Mouse (Mus musculus): Measurements from ENCODE around the gene Zg16. TPM values are rescaled to one million over a fixed set of nuclear protein-coding genes. Genes with fewer than 3 reads are reported as not detected.

Zg16 gene
- polyA plus RNA-seq, 1 experiment from 2014 or later = not detected

DNA sequence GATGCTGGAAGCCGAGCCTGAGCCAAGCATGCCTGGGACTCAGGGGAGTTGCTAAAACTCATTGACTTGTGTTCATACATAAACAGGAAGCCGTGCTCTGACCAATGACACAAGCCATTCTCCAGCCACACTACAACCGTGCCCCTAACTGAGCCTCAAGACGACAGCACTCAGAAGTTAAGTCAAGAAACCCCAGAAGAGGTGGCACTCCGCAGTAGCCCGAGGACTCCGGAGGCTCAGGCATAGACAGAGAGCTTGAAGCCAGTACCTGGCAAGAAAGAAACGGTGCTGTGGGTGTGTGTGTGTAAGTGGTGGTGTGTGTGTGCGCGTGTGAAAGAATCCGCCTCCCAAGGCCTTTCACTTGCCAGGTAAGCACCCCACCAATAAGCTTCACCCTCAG, 27.8 kb upstream of the Zg16 start:
- 85% methylated on average over 11 of the region's 11 CpGs for WGBS
- Histone ChIP-seq H3K27me3 (peaks cover 4% of the 10 kb centered on the region; the same call in 1 of the 2 replicates), H3K4me1 (peaks cover 16% of the 10 kb centered on the region), H3K9ac (no peak overlapping the region), H3K4me2 (replicated peaks) (no peak overlapping the region), H3K36me3 (no peaks in the 10 kb centered on the region), H3K9me3 (replicated peaks) (no peaks in the 10 kb centered on the region), H3K27ac (no peak overlapping the region), H3K4me3 (no peak overlapping the region)
- no peak for ATAC-seq (ENCODE audit: low FRiP score)

DNA sequence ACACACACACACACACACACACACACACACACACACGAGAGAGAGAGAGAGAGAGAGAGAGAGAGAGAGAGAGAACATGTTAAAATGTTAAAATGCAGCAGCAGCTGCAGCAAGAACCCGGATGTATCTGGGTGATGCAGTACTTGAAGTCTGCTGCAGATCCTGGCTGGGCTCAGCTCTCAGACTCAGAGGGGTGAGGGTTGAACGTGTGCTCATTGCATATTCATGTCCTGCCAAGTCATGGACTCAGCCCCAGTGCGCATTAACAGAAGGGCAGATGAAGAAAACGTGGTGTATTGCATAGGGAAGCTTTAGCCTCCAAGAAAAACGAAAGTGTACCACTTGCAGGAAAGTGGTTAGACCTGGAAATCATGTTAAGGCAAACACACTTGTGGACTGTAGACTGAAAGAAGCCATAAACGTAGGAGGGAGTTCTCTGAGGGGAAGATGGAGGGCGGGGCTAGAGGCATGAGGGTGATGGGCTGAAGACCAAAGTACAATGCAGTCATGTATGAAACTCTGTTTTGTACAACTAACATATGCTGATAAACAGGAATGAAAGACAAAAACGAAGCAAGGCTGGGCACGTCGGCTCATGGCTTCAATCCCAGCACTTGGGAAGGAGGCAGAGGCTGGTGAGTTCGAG, 26.6 kb upstream of the Zg16 start:
- no peak overlapping the region for H3K4me3 ChIP-seq
- H3K9ac ChIP-seq = 0 out of 2 replicates have a peak overlapping the region, but pooled peaks have one; percentile 18
- no peaks in the 10 kb centered on the region for H3K27me3 ChIP-seq
- H3K4me1 ChIP-seq = peaks cover 16% of the 10 kb centered on the region; the same call in 1 of the 2 replicates
- no peaks in the 10 kb centered on the region for H3K9me3 ChIP-seq (replicated peaks)
- no peak overlapping the region for H3K27ac ChIP-seq
- WGBS = 56% methylated on average over 11 of the region's 12 CpGs
- H3K4me2 ChIP-seq (replicated peaks) = no peak overlapping the region
- no peak for ATAC-seq (ENCODE audit: low FRiP score)
- H3K36me3 ChIP-seq = no peaks in the 10 kb centered on the region

DNA sequence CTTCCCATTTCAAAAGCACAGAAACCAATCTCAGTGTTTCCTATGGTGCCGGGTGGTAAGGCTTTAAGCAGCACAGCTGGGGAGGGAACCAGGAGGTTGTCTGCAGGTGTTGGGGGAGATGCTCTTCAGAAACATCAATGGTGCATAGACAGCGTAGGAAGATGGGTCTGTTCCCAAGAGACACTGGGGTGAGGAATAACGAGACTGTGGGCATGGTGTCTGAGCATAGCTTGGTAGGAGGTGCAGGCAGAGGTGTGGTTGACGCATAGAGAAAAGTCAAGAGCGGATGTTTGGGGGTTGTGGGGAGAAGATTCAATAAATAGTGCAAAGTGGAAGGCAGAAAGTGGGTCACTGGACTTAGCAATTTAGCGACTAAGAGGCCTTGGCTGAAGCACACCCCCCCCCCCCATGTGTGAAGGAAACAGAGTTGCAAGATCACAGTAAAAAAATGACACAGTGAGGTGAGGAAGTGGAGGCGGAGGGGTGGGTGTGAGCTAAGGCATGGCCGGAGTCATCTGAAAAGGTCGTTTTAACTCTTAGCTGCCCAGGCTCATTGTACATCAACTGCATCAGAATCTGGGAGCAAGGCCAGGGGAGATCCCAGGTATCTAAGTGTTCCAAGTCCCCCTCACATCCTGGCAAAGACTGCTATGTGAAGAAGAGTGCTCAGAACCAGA, 25.9 kb upstream of the Zg16 start:
- Histone ChIP-seq H3K4me1 (peaks cover 13% of the 10 kb centered on the region; the same call in 1 of the 2 replicates), H3K4me2 (replicated peaks) (no peak overlapping the region), H3K36me3 (no peaks in the 10 kb centered on the region), H3K4me3 (no peak overlapping the region), H3K27me3 (no peaks in the 10 kb centered on the region), H3K9ac (0 out of 2 replicates have a peak overlapping the region, but pooled peaks have one; percentile 18), H3K27ac (no peak overlapping the region), H3K9me3 (replicated peaks) (no peaks in the 10 kb centered on the region)
- 47% methylated on average over 9 of the region's 9 CpGs for WGBS
- ATAC-seq (ENCODE audit: low FRiP score) = no peak

DNA sequence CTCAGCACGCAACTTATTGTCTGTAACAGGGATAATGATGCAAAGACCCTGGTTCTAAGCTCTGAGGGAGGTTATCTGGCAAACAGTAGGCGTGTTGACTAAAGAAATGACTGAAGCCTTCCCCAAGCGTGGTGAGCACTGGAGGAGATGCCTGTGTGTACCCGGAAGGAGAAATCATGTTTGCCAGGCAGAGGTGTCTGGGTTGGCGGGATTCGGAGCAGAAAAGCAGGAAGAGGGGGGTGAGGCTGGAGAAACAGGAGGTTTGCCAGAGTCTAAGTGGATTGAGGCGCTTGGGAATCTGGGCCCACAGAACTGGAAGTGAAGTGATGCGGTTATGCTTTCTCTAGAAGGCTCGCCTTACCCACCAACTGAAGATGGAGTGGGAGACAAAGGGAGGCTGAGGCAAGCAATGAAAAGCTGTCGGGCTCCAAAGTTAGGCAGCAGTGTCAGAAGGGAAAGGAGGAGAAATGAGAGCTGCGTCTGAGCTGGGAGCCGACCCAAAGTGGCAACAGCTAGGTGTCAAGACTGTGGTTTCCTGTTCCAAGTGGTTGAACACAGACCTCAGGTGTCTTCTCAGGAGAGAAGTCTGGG, 25.2 kb upstream of the Zg16 start:
- Histone ChIP-seq H3K9ac (no peak overlapping the region), H3K27ac (no peak overlapping the region), H3K4me3 (no peak overlapping the region), H3K9me3 (replicated peaks) (no peaks in the 10 kb centered on the region), H3K27me3 (no peaks in the 10 kb centered on the region), H3K4me1 (peaks cover 7% of the 10 kb centered on the region; the same call in 1 of the 2 replicates), H3K4me2 (replicated peaks) (no peak overlapping the region), H3K36me3 (no peaks in the 10 kb centered on the region)
- ATAC-seq (ENCODE audit: low FRiP score) = no peak
- WGBS = 80% methylated on average over 12 of the region's 12 CpGs

DNA sequence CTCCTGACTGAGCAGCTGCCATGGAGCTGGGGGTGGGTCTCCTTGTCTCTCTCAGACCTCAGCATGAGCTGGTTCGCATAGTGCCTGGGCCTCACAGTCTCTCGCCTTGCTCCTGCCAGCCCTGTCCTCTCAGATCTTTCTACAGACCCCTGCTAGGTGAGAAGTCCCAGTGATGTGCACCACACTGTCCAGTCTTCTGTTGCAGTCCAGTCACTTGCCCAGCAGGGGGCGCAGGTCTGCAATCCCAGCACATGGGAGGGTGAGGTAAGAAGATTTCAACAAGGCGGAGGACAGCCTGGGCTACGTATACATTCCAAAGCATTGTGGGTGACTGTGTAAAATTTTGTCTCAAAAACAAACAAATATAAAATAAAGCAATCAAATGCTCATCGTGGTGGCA, 24.3 kb upstream of the Zg16 start:
- no peak for ATAC-seq (ENCODE audit: low FRiP score)
- Histone ChIP-seq H3K4me1 (peaks cover 7% of the 10 kb centered on the region; the same call in 1 of the 2 replicates), H3K4me3 (no peak overlapping the region), H3K27me3 (no peaks in the 10 kb centered on the region), H3K36me3 (no peaks in the 10 kb centered on the region), H3K27ac (no peak overlapping the region), H3K9me3 (replicated peaks) (no peaks in the 10 kb centered on the region), H3K9ac (no peak overlapping the region), H3K4me2 (replicated peaks) (no peak overlapping the region)
- WGBS = 42% methylated on average over 6 of the region's 6 CpGs

DNA sequence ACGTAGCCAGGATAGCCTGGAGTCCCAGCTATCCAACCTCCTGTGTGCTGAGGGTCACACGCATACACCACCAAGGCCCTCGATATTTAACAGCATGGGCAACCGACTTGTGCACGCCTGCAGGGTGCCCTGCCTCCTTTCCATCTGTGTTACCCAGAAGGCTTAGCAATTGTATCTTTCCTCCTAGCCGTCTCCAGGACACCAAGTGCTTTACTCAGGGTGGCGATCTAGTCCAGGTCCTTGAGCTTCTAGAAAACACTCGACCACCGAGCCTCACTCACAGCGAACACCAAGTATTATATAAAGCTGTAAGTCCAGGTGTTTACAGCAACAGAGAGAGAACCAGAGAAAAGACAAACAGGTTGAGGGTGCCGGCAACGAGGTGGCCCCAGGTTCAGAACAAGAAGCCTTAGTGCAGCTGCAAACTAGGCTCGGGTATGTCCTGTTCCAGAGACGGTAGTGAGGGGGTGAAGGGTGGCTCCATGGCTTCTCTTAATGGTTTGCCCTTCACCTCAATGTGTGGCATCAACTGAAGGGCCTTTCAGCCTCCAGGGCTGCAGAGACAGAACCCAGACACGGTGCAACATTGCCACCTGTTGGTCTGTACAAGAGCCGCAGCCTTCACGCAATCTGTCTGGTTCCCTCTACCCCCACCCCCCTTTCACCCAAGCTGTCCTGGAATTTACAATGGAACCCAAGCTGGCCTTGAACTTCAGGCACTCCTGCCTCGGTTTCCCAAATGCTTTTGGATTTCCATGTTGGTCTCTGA, 23.3 kb upstream of the Zg16 start:
- WGBS = 49% methylated on average over 18 of the region's 18 CpGs
- H3K4me2 ChIP-seq (replicated peaks) = no peak overlapping the region
- no peak overlapping the region for H3K9ac ChIP-seq
- no peak for ATAC-seq (ENCODE audit: low FRiP score)
- H3K27me3 ChIP-seq = no peaks in the 10 kb centered on the region
- H3K4me3 ChIP-seq = no peak overlapping the region
- H3K36me3 ChIP-seq = no peaks in the 10 kb centered on the region
- H3K4me1 ChIP-seq = peaks cover 7% of the 10 kb centered on the region; the same call in 1 of the 2 replicates
- no peak overlapping the region for H3K27ac ChIP-seq
- H3K9me3 ChIP-seq (replicated peaks) = no peaks in the 10 kb centered on the region

DNA sequence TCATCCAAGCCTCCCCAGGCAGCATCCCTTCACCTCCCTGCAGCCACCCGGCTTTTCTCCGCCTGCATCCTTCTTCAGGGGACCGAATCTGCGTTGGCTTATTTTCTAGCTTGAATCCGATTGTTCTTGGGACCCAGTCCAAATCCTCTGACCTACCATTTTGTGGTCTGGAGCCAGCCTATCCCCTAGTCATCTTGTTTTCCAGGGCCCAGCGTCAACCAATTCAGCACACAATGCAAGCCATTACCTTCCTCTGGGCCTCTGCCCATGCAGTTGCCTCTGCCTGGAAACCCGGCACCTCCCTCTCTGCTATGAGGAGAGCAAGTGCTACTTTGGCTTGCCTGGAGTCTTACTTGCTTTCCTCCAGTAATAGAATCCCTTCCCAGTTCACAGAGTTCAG, 18.4 kb upstream of the Zg16 start:
- ATAC-seq (ENCODE audit: low FRiP score) = no peak
- H3K36me3 ChIP-seq = no peaks in the 10 kb centered on the region
- H3K4me3 ChIP-seq = no peak overlapping the region
- no peaks in the 10 kb centered on the region for H3K9me3 ChIP-seq (replicated peaks)
- no peak overlapping the region for H3K4me2 ChIP-seq (replicated peaks)
- H3K9ac ChIP-seq = no peak overlapping the region
- H3K27ac ChIP-seq = no peak overlapping the region
- peaks cover 5% of the 10 kb centered on the region for H3K4me1 ChIP-seq
- H3K27me3 ChIP-seq = no peaks in the 10 kb centered on the region
- 77% methylated on average over 7 of the region's 7 CpGs for WGBS

DNA sequence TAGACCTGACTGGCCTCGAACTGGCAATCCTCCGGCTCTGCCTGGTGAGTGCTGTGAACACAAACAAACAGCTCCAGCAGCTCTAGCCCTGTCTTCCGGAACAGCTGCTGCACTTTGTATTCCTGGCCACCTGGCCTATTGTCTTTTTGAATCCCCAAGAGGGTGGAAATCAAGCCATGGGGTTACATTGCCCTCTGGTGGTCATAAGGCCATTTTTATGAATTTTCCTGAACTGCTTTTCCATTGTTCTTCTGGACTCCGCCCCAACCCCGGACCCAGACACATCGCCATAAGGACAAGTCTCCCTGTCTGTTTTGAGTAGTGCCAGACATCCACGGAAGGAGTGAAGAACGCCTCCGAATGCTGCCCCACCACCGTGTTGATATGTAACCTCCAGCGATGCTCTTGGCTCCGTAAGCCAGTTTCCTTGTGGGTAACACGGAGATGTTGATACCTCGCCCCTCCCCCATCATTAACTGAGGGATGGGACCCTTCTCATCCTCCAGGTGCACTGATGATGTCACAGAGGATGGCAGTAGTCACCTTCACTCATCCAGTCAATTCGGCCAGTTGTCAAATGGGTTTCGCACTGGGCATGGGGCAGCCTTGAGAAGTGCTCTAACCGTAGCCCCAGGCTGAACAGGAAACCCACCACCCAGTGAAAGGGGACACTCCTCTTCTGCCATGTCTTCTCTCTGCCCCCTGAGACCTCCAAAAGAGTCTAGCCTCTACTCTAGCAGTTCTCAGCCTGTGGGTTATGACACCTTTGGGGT, 17.6 kb upstream of the Zg16 start:
- 15% methylated on average over 17 of the region's 17 CpGs for WGBS
- Histone ChIP-seq H3K4me2 (replicated peaks) (peak overlapping the region; percentile 49), H3K27ac (peak overlapping the region; percentile 74), H3K27me3 (no peaks in the 10 kb centered on the region), H3K36me3 (no peaks in the 10 kb centered on the region), H3K9me3 (replicated peaks) (no peaks in the 10 kb centered on the region), H3K9ac (peak overlapping the region; percentile 60), H3K4me3 (peak overlapping the region; percentile 25), H3K4me1 (peaks cover 5% of the 10 kb centered on the region)
- peak; percentile 85 for ATAC-seq (ENCODE audit: low FRiP score)

DNA sequence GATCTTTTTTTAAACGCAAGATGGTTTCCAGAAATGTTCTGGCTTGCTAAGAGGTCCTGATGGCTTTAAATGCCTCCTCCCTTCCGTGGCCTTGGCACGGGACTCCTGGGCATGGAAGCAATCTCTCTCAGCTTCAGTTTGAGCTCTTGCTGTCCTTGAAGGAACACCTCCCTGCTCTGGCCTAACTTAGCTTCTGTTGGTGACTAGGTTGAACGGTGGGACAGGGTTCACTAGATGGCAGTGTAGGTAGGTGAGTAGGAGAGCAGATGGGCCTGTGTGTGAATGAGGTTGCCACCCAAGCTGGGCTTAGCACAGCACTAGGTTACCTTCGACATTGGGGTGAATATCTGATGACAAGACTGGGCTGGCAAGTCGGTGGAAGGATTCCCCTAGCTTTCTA, 16.8 kb upstream of the Zg16 start:
- Histone ChIP-seq H3K4me1 (peaks cover 5% of the 10 kb centered on the region), H3K9me3 (replicated peaks) (no peaks in the 10 kb centered on the region), H3K9ac (no peak overlapping the region), H3K27ac (peak overlapping the region; percentile 74; the same call in 1 of the 2 replicates), H3K27me3 (no peaks in the 10 kb centered on the region), H3K4me3 (no peak overlapping the region), H3K36me3 (no peaks in the 10 kb centered on the region), H3K4me2 (replicated peaks) (no peak overlapping the region)
- ATAC-seq (ENCODE audit: low FRiP score) = no peak
- WGBS = 71% methylated on average over 6 of the region's 6 CpGs

DNA sequence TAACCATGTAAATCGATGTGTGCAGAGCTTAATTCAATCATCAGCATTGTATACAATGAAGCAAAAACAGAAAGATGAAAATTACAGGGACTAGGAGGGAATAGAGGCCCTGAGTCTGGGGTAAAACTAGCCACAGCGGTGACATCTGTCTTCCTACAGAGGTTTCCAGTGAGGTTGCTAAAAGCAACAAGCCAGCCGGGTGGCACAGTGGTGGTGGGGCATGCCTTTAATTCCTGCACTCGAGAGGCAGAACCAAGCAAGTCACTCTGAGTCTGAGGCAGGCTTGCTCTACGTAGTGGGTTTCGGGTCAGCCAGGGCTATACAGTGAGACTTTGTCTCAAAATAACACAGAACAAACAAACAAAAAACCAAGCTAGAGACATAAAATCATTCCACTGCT, 15.0 kb upstream of the Zg16 start:
- WGBS = 72% methylated on average over 6 of the region's 6 CpGs

DNA sequence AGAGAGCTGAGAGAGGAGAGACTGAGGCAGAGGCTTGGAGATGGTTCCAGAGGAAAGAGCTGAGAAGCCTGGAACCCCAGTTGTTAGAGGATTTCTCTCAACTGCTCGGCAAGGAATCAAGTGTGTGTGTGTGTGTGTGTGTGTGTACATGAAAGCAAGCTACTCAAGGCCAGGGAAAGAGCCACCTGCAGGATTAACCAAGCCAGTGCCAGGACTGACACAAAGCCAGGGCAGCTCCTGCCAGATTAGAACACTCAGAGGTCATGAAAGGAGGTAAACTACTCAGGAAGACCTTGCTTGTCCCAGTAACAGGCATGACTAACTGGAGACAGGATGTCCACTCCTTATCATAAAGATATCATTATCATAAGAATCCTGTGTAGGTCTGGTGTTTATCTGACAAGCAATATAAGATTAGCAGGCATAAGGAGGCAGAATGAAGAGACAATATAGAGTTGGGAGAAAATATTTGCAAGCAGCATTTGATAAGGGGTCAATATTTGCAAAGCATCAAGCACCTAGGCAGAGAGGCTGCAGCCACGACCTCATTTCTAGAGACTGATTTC, 14.4 kb upstream of the Zg16 start:
- H3K9ac ChIP-seq = no peak overlapping the region
- H3K36me3 ChIP-seq = no peaks in the 10 kb centered on the region
- H3K27me3 ChIP-seq = no peaks in the 10 kb centered on the region
- 53% methylated on average over 2 of the region's 2 CpGs for WGBS
- H3K9me3 ChIP-seq (replicated peaks) = no peaks in the 10 kb centered on the region
- H3K4me2 ChIP-seq (replicated peaks) = no peak overlapping the region
- peaks cover 5% of the 10 kb centered on the region for H3K4me1 ChIP-seq
- ATAC-seq (ENCODE audit: low FRiP score) = no peak
- H3K27ac ChIP-seq = no peak overlapping the region
- no peak overlapping the region for H3K4me3 ChIP-seq

More for the DNA sequence above, 15.0 kb upstream of the Zg16 start:
- H3K27me3 ChIP-seq = no peaks in the 10 kb centered on the region
- no peaks in the 10 kb centered on the region for H3K9me3 ChIP-seq (replicated peaks)
- H3K36me3 ChIP-seq = no peaks in the 10 kb centered on the region
- H3K4me1 ChIP-seq = peaks cover 5% of the 10 kb centered on the region
- no peak for ATAC-seq (ENCODE audit: low FRiP score)
- H3K4me3 ChIP-seq = no peak overlapping the region
- H3K27ac ChIP-seq = no peak overlapping the region
- H3K9ac ChIP-seq = no peak overlapping the region
- no peak overlapping the region for H3K4me2 ChIP-seq (replicated peaks)
